Mouse (Mus musculus) R1 (cell line): Measurements from ENCODE around the gene Lmx1a.

ENCODE experiments used
- DNase-seq: peaks from one replicate; pipeline ENCODE4 v3.0.0-alpha.2; 2018; ENCODE audit warnings: low read depth, low spot score

The Lmx1a gene

GRCm38 (mm10) chr1:167878354-167878753 lies 189.3 kb downstream of the Lmx1a start:
- DNase-seq: no peak

DNA sequence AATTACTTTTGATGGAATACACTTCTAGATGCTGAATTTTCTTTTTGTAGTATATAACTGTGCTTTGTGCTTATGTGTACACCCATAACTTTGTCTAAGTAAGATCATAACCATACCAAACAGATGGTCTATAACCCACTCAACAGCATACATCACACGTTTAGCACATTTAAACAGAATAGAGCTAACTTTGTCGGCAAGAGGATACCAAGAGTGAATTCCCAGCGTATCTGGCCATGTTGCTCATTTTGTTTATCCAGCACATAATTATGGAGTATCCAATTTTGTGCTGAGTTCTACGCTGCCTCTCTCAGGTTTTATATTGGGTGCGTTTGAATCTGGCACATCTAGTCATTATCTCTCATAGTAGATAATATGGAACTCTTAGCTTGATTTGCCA lies 196.7 kb downstream of the Lmx1a start:
- no peak for DNase-seq

DNA sequence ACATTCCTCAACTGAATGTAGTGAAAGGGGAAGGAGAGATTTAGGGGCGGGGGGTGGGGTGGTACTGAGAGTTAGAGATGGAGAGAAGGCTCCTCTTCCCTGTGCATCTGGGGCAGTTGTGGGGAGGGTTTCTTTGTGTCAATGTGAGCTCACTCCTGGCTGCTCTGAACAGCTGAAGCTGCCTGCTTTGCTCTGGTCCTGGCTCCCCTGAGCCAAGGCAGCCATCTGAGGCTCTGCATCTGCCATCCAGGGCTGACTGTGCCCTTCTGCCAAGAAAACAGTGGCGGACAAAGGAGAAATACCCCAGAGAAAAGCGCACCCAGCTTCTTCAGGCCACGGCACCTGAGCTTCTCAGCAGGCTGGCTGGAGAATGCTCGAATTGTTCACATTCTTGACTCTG lies 199.1 kb downstream of the Lmx1a start:
- no peak for DNase-seq

GRCm38 (mm10) chr1:167888816-167889215 lies 199.8 kb downstream of the Lmx1a start:
- DNase-seq: peak; percentile 30

GRCm38 (mm10) chr1:167896234-167896633 lies 207.2 kb downstream of the Lmx1a start:
- DNase-seq: peak; percentile 64
